10 mouse cellular contexts compared by ENCODE assay signal in genomic region chr6:72981851-72982250, GRCm38 (mm10). TPM values are rescaled to one million over a fixed set of nuclear protein-coding genes. Genes with fewer than 3 reads are reported as not detected.
DNase-seq lines count a peak whose midpoint lies in the region; ATAC-seq lines count a peak whose summit lies in the region.
"Had no signal": no experiment of that assay in that cellular context is flagged by ENCODE, and none has a peak within 500 bp of the region (broad histone marks: within the 10 kb centered on the region; RNA-seq: fewer than 3 reads in every experiment).

No protein-coding gene starts in this region.

- peak; percentile 94 for DNase-seq in heart, adult 11 months
- peak; percentile 18 for DNase-seq in 3134 (ENCODE audit: extremely low read depth, insufficient read length, low spot score)
- peak; percentile 41 to 43 for DNase-seq in kidney, postnatal 4 days
- no peak for DNase-seq in layer of hippocampus, adult 9-11 months
- DNase-seq in adrenal gland, adult (ENCODE audit: inconsistent age in 2 of 2, low spot score in 1 of 2): no peak
- DNase-seq: cerebellum, postnatal 10 days had no signal

- H3K36me3 ChIP-seq in heart, embryonic 12.5 days: no peaks in the 10 kb centered on the region
- H3K36me3 ChIP-seq in embryonic facial prominence, embryonic 15.5 days: no peaks in the 10 kb centered on the region

- H3K27ac ChIP-seq in heart, embryonic 12.5 days (ENCODE audit: poor library complexity, severe bottlenecking): no peak overlapping the region
- peak overlapping the region; percentile 80 for H3K27ac ChIP-seq in embryonic facial prominence, embryonic 15.5 days (replicated peaks)
- H3K27ac ChIP-seq: layer of hippocampus, adult 2 months had no signal

- H3K4me1 ChIP-seq in heart, embryonic 12.5 days (replicated peaks): peaks cover 16% of the 10 kb centered on the region
- H3K4me1 ChIP-seq in embryonic facial prominence, embryonic 15.5 days: peaks cover 21% of the 10 kb centered on the region

- ATAC-seq in heart, embryonic 12.5 days (ENCODE audit: insufficient number of reproducible peaks, low FRiP score): no peak
- no peak for ATAC-seq in embryonic facial prominence, embryonic 15.5 days (ENCODE audit: insufficient number of reproducible peaks, low FRiP score, low TSS enrichment, low read depth)
- ATAC-seq in megakaryocyte-erythroid progenitor cell, adult 5-6 weeks (replicated peaks; ENCODE audit: low FRiP score, low TSS enrichment, poor library complexity, severe bottlenecking): no peak

- H3K9me3 ChIP-seq in heart, embryonic 12.5 days (replicated peaks): no peaks in the 10 kb centered on the region
- no peaks in the 10 kb centered on the region for H3K9me3 ChIP-seq in embryonic facial prominence, embryonic 15.5 days (replicated peaks)

- H3K4me2 ChIP-seq in heart, embryonic 12.5 days: no peak overlapping the region
- peak overlapping the region; percentile 6; the same call in 1 of the 2 replicates for H3K4me2 ChIP-seq in embryonic facial prominence, embryonic 15.5 days (replicated peaks)

- no peak overlapping the region for H3K9ac ChIP-seq in heart, embryonic 12.5 days
- H3K9ac ChIP-seq in embryonic facial prominence, embryonic 15.5 days: no peak overlapping the region

- 55% methylated on average over 6 of the region's 6 CpGs for WGBS in heart, embryonic 12.5 days
- WGBS in embryonic facial prominence, embryonic 15.5 days: 31% methylated on average over 6 of the region's 6 CpGs

- peaks cover 7% of the 10 kb centered on the region; the same call in 1 of the 2 replicates for H3K27me3 ChIP-seq in heart, embryonic 12.5 days (replicated peaks)
- H3K27me3 ChIP-seq in embryonic facial prominence, embryonic 15.5 days: no peaks in the 10 kb centered on the region

- no peak overlapping the region for H3K4me3 ChIP-seq in heart, embryonic 12.5 days
- no peak overlapping the region for H3K4me3 ChIP-seq in embryonic facial prominence, embryonic 15.5 days (replicated peaks)
- H3K4me3 ChIP-seq: layer of hippocampus, adult 2 months had no signal

RNA-seq across cellular contexts. Expression of gene Tmsb10, which starts 23.3 kb away (rescaled TPM):
- 2,303 and 2,375 TPM in 2 replicates for polyA plus RNA-seq in heart, embryonic 12.5 days (2016; fragmentation: Nextera tagmentation; extraction: Ambion mirVana)
- polyA plus RNA-seq in embryonic facial prominence, embryonic 15.5 days (2015; fragmentation: Nextera tagmentation; extraction: Ambion mirVana): 1,643 and 1,735 TPM in 2 replicates
- total RNA-seq in megakaryocyte-erythroid progenitor cell, adult 5-6 weeks (2014; fragmentation: Nextera tagmentation): 259 and 304 TPM in 2 replicates
- 303 and 381 TPM in 2 replicates for total RNA-seq in megakaryocyte-erythroid progenitor cell, adult 5-6 weeks (2017)

Comparison
In these comparisons a context has a peak if more than half of its experiments do, and no peak if none do; other contexts are left out.
1. DNase-seq: peak in heart, adult 11 months (single experiment), 3134 (single experiment) and kidney, postnatal 4 days (2 of 2); none in layer of hippocampus, adult 9-11 months (single experiment) and adrenal gland, adult (0 of 2).